Mouse (Mus musculus): ENCODE results near the gene Gm11487.
"Not testable (repeated sequence)": the region's sequence is repeated elsewhere in the genome, so short reads cannot be mapped to it uniquely, and the experiment has no call there.

Gm11487 gene

DNA sequence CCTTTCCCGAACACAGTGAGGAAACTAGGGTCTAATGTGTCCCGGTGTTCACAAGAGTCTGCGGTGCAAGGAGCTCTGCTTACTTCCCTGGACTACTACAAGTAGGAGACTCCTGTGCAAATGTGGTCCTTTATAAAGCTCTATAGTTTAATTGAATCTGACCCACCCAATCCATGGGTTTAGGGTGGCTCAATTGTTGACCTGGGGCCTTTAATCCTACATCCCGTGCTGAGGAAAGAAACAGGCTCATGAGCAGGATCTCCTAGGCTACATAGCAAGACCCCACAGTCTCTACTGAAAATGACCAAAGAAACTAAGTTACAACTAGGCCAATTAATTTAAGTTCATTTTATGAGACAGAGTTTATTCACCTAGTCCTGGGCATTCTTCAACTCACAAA is at the start of gene Gm11487:
Gene Gm11487 (minus strand): TSS at position 101 of the 400 bp plus-strand sequence.
- not testable (repeated sequence) for DNase-seq (ENCODE audit: low spot score in 2 of 2)

DNA sequence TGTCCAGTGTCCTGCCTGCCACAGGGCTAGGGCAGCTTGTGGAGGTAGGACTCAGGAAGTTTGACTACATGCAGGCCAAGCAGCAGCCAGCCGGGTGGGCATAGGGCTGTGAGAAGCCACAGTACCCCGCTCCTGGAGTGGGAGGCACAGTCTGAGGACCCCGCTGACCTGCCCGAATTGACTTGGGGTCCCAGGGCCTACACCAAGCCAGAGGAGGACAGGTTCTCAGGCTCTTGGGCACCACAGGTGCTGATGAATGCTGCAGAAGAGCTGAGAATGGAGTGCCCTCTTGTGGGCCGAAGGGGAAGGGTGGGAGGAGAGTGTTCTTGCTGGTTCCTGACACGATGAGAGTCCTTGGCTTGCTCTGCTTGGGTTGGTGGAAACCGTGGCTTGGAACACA is 39.8 kb upstream of the Gm11487 start:
- peak in 1 of 2 experiments; percentile 1 for DNase-seq (ENCODE audit: low spot score in 2 of 2)

- no peak for DNase-seq (ENCODE audit: low spot score in 2 of 2)
These were observed 37.7 kb upstream of the Gm11487 start for GRCm38 (mm10) chr4:73442568-73442967.

DNA sequence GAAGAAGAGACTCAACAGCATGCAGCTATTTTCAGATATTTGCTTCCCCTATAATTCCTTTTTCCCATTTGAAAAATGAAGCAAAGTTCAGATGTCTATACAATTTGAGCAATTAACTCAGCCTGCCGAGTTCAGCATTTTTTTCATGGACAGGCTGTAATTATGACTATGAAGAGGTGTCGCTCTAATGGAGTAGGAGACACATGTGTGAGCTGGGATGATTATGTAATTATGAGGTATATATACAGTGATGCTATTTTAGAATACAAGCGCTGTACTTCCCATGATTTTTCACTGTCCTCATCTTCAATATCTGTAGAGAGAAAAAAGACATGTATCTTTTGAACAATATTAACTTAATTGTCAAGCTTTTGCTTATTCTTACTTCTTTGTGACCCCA is 21.0 kb upstream of the Gm11487 start:
- DNase-seq (ENCODE audit: low spot score in 2 of 2), result no peak

- DNase-seq (ENCODE audit: low spot score in 2 of 2), result no peak
These were observed 18.2 kb upstream of the Gm11487 start for GRCm38 (mm10) chr4:73423049-73423448.

GRCm38 (mm10) chr4:73366534-73366933 is 38.3 kb downstream of the Gm11487 start:
- no peak for DNase-seq (ENCODE audit: low spot score in 2 of 2)

All from frontal cortex, postnatal 36 days (tissue).